8 mouse cellular contexts compared by ENCODE assay signal in genomic region chr7:70514666-70515065, GRCm38 (mm10).
A peak's percentile ranks its signal among the peaks of the same experiment; 100 is the strongest.
DNase-seq lines count a peak whose midpoint lies in the region; ATAC-seq lines count a peak whose summit lies in the region.

No protein-coding gene starts in this region.

- no peaks in the 10 kb centered on the region for H3K36me3 ChIP-seq in forebrain, embryonic 14.5 days (ENCODE audit: control insufficient read depth, insufficient read depth, low read length)
- H3K36me3 ChIP-seq in forebrain, embryonic 12.5 days (replicated peaks), result no peaks in the 10 kb centered on the region
- no peaks in the 10 kb centered on the region for H3K36me3 ChIP-seq in intestine, embryonic 16.5 days (ENCODE audit: control insufficient read depth, insufficient read depth, low read length)
- H3K36me3 ChIP-seq in lung, embryonic 15.5 days, result no peaks in the 10 kb centered on the region

- H3K27me3 ChIP-seq in forebrain, embryonic 14.5 days (replicated peaks; ENCODE audit: control insufficient read depth, insufficient read depth, low read length), result no peaks in the 10 kb centered on the region
- H3K27me3 ChIP-seq in forebrain, embryonic 12.5 days, result peaks cover 21% of the 10 kb centered on the region
- 0 out of 2 replicates have a peak, but pooled peaks cover 2% of the 10 kb centered on the region for H3K27me3 ChIP-seq in intestine, embryonic 16.5 days (replicated peaks; ENCODE audit: control insufficient read depth, insufficient read depth, low read length)
- no peaks in the 10 kb centered on the region for H3K27me3 ChIP-seq in lung, embryonic 15.5 days

- no peaks in the 10 kb centered on the region for H3K4me1 ChIP-seq in forebrain, embryonic 14.5 days (ENCODE audit: control insufficient read depth, insufficient read depth, low read length)
- peaks cover 12% of the 10 kb centered on the region for H3K4me1 ChIP-seq in forebrain, embryonic 12.5 days
- peaks cover 18% of the 10 kb centered on the region for H3K4me1 ChIP-seq in intestine, embryonic 16.5 days (ENCODE audit: control insufficient read depth, insufficient read depth, low read length)
- H3K4me1 ChIP-seq in lung, embryonic 15.5 days, result peaks cover 29% of the 10 kb centered on the region

- no peak for ATAC-seq in forebrain, embryonic 14.5 days
- no peak for ATAC-seq in forebrain, embryonic 12.5 days (ENCODE audit: low FRiP score)
- ATAC-seq in intestine, embryonic 16.5 days, result peak; percentile 92
- ATAC-seq in lung, embryonic 15.5 days (ENCODE audit: borderline replicate concordance, extremely low read depth, low FRiP score, low TSS enrichment), result peak; percentile 58; the same call in 1 of the 2 replicates
- ATAC-seq in activated CD4-positive, CD25-positive, alpha-beta regulatory T cell, adult 4 months, result no peak
- ATAC-seq in frontal cortex, adult (ENCODE audit: low TSS enrichment), result no peak

- no peak overlapping the region for H3K9ac ChIP-seq in forebrain, embryonic 14.5 days (ENCODE audit: low read length)
- H3K9ac ChIP-seq in forebrain, embryonic 12.5 days, result no peak overlapping the region
- H3K9ac ChIP-seq in intestine, embryonic 16.5 days (ENCODE audit: low read depth, low read length), result peak overlapping the region; percentile 7; the same call in 1 of the 2 replicates
- H3K9ac ChIP-seq in lung, embryonic 15.5 days, result no peak overlapping the region

- no peaks in the 10 kb centered on the region for H3K9me3 ChIP-seq in forebrain, embryonic 14.5 days (replicated peaks; ENCODE audit: control insufficient read depth, low read length)
- no peaks in the 10 kb centered on the region for H3K9me3 ChIP-seq in forebrain, embryonic 12.5 days
- no peaks in the 10 kb centered on the region for H3K9me3 ChIP-seq in intestine, embryonic 16.5 days (ENCODE audit: control insufficient read depth, low read length)
- H3K9me3 ChIP-seq in lung, embryonic 15.5 days, result no peaks in the 10 kb centered on the region

- H3K27ac ChIP-seq in forebrain, embryonic 14.5 days (ENCODE audit: low read depth, low read length), result no peak overlapping the region
- no peak overlapping the region for H3K27ac ChIP-seq in forebrain, embryonic 12.5 days
- H3K27ac ChIP-seq in intestine, embryonic 16.5 days (ENCODE audit: low read length), result peak overlapping the region; percentile 43
- peak overlapping the region; percentile 82 for H3K27ac ChIP-seq in lung, embryonic 15.5 days

- DNase-seq in forebrain, embryonic 14.5 days (ENCODE audit: low spot score), result peak; percentile 11
- DNase-seq in NIH3T3 (ENCODE audit: low read depth), result peak; percentile 59
- DNase-seq in layer of hippocampus, adult 9-10 months (ENCODE audit: low spot score), result no peak

- H3K4me2 ChIP-seq in forebrain, embryonic 14.5 days (ENCODE audit: low read length), result no peak overlapping the region
- H3K4me2 ChIP-seq in forebrain, embryonic 12.5 days, result no peak overlapping the region
- peak overlapping the region; percentile 43 for H3K4me2 ChIP-seq in intestine, embryonic 16.5 days (ENCODE audit: low read depth, low read length)
- peak overlapping the region; percentile 42 for H3K4me2 ChIP-seq in lung, embryonic 15.5 days

- WGBS in forebrain, embryonic 14.5 days, result 9% methylated on average over 6 of the region's 6 CpGs
- 10% methylated on average over 6 of the region's 6 CpGs for WGBS in forebrain, embryonic 12.5 days
- 16% methylated on average over 6 of the region's 6 CpGs for WGBS in intestine, embryonic 16.5 days
- 12% methylated on average over 6 of the region's 6 CpGs for WGBS in lung, embryonic 15.5 days

- H3K4me3 ChIP-seq in forebrain, embryonic 14.5 days (ENCODE audit: low read depth, low read length), result no peak overlapping the region
- no peak overlapping the region for H3K4me3 ChIP-seq in forebrain, embryonic 12.5 days (replicated peaks)
- peak overlapping the region; percentile 23 for H3K4me3 ChIP-seq in intestine, embryonic 16.5 days (ENCODE audit: low read length)
- H3K4me3 ChIP-seq in lung, embryonic 15.5 days, result 0 out of 2 replicates have a peak overlapping the region, but pooled peaks have one; percentile 11

Comparison
In these comparisons a context has a peak if more than half of its experiments do, and no peak if none do; other contexts are left out.
1. ATAC-seq: peak in intestine, embryonic 16.5 days (single experiment) and lung, embryonic 15.5 days (single experiment); none in forebrain, embryonic 14.5 days (single experiment), forebrain, embryonic 12.5 days (single experiment), activated CD4-positive, CD25-positive, alpha-beta regulatory T cell, adult 4 months (single experiment) and frontal cortex, adult (single experiment).
2. H3K27ac ChIP-seq: peak in intestine, embryonic 16.5 days (single experiment) and lung, embryonic 15.5 days (single experiment); none in forebrain, embryonic 14.5 days (single experiment) and forebrain, embryonic 12.5 days (single experiment).
3. H3K4me2 ChIP-seq: peak in intestine, embryonic 16.5 days (single experiment) and lung, embryonic 15.5 days (single experiment); none in forebrain, embryonic 14.5 days (single experiment) and forebrain, embryonic 12.5 days (single experiment).
4. H3K4me3 ChIP-seq: peak in intestine, embryonic 16.5 days (single experiment) and lung, embryonic 15.5 days (single experiment); none in forebrain, embryonic 14.5 days (single experiment) and forebrain, embryonic 12.5 days (single experiment).